Mouse (Mus musculus) bone marrow, adult 2 months (tissue): ENCODE results near the gene Smim12.

Source experiments
- CTCF ChIP-seq: fragments of 200-500 bp; IDR thresholded peaks from 2 replicates; pipeline ENCODE4 v1.5.1; 2011; ENCODE audit warnings: low read length, control low read depth; ENCODE audit not compliant: control insufficient read depth, insufficient read depth
- POLR2A ChIP-seq: fragments of 200-500 bp; IDR thresholded peaks from 2 replicates; pipeline ENCODE4 v1.6.1; 2011; ENCODE audit warnings: low read depth, mild to moderate bottlenecking, control low read depth, low read length, borderline replicate concordance; ENCODE audit not compliant: control insufficient read depth

- TF ChIP-seq POLR2A (no peak), CTCF (no peak)
These were observed 19.0 kb upstream of the Smim12 start for GRCm38 (mm10) chr4:127224444-127225100.
